Mouse (Mus musculus) bone marrow, adult 2 months (tissue): ENCODE measurements around the gene Med26.

Experiments used
- CTCF ChIP-seq: fragments of 200-500 bp; IDR thresholded peaks from 2 replicates; pipeline ENCODE4 v1.5.1; 2011; ENCODE audit warnings: low read length, control low read depth; ENCODE audit not compliant: control insufficient read depth, insufficient read depth
- POLR2A ChIP-seq: fragments of 200-500 bp; IDR thresholded peaks from 2 replicates; pipeline ENCODE4 v1.6.1; 2011; ENCODE audit warnings: low read depth, mild to moderate bottlenecking, control low read depth, low read length, borderline replicate concordance; ENCODE audit not compliant: control insufficient read depth

DNA sequence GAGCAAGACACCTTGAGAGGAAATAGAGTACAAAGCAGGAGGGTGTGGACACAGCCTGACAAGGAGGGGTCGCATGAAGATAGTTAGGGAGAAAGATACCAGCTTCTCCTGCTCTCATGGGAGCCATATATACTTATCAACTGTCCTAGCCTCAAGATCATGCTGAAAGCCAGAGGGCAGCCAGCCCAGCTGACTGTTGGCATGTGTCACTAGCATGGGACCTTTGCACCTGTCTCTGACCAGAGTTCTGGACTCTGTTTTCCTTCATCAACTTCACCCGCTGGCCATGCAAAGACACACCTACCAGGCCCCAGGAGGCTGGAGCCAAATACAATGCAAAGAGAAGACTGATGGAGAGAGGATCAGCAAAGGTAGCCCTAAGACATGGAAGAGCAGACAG is 78.8 kb downstream of the Med26 start:
- TF ChIP-seq CTCF, result no peak
- TF ChIP-seq POLR2A, result no peak
